Mouse (Mus musculus) MEL (cell line): ENCODE results near the gene Kiss1r. TPM values are rescaled to one million over a fixed set of nuclear protein-coding genes. Genes with fewer than 3 reads are reported as not detected.
A peak's percentile ranks its signal among the peaks of the same experiment; 100 is the strongest.

Experiments used
- DNase-seq: peaks from one replicate; pipeline ENCODE4 v3.0.0; 2011; ENCODE audit warnings: low read depth, low spot score
- H3K27ac ChIP-seq: 2 replicates; pipeline ENCODE4 v1.5.1; 2012; ENCODE audit warnings: low read depth, mild to moderate bottlenecking, control low read depth, low read length, moderate library complexity; ENCODE audit not compliant: control insufficient read depth
- H3K27me3 ChIP-seq, 2 experiments: fragments of 150-350 bp in 1 of 2; sonication (generic) in 1 of 2; 2 replicates each; pipeline ENCODE4 v1.6.1; 2012; ENCODE audit warnings: low read length in 2 of 2, mild to moderate bottlenecking in 2 of 2, improper control_type of control experiment in 1 of 2, moderate library complexity in 1 of 2; ENCODE audit not compliant: insufficient read depth in 2 of 2, control insufficient read depth in 1 of 2
- H3K36me3 ChIP-seq, 2 experiments: 2 replicates each; pipeline ENCODE4 v1.6.1; 2012 to 2014; ENCODE audit warnings: low read length in 2 of 2, improper control_type of control experiment in 1 of 2, inconsistent platforms in 1 of 2, mild to moderate bottlenecking in 1 of 2; ENCODE audit not compliant: insufficient read depth in 2 of 2, control insufficient read depth in 1 of 2
- H3K4me1 ChIP-seq, 2 experiments: fragments of 150-350 bp in 1 of 2; sonication (generic) in 1 of 2; 2 replicates each; pipeline ENCODE4 v1.6.1; 2012; ENCODE audit warnings: low read length in 2 of 2, improper control_type of control experiment in 1 of 2, mild to moderate bottlenecking in 1 of 2; ENCODE audit not compliant: insufficient read depth in 2 of 2, control insufficient read depth in 1 of 2
- H3K4me3 ChIP-seq, 2 experiments: fragments of 150-350 bp in 1 of 2; sonication (generic) in 1 of 2; 2 replicates each; pipeline ENCODE4 v1.5.1; 2012; ENCODE audit warnings: low read depth in 2 of 2, low read length in 2 of 2, mild to moderate bottlenecking in 2 of 2, moderate library complexity in 2 of 2, control low read depth in 1 of 2, improper control_type of control experiment in 1 of 2; ENCODE audit not compliant: control insufficient read depth in 1 of 2, insufficient read depth in 1 of 2
- H3K79me2 ChIP-seq: 2 replicates; pipeline ENCODE4 v1.6.1; 2012; ENCODE audit warnings: mild to moderate bottlenecking, low read length, moderate library complexity; ENCODE audit not compliant: control insufficient read depth, poor library complexity, insufficient read depth
- H3K9ac ChIP-seq: 2 replicates; pipeline ENCODE4 v1.6.1; 2012; ENCODE audit warnings: low read depth, mild to moderate bottlenecking, control low read depth, low read length, moderate library complexity; ENCODE audit not compliant: control insufficient read depth, poor library complexity, severe bottlenecking
- H3K9me3 ChIP-seq: fragments of 150-350 bp; sonication (generic); replicated peaks from 2 replicates; pipeline ENCODE4 v1.6.1; 2012; ENCODE audit warnings: mild to moderate bottlenecking, low read length, improper control_type of control experiment, moderate library complexity; ENCODE audit not compliant: insufficient read depth
- CHD1 ChIP-seq: IDR thresholded peaks from 2 replicates; pipeline ENCODE4 v1.6.1; 2012; ENCODE audit warnings: low read depth, mild to moderate bottlenecking, inconsistent platforms, low read length, improper control_type of control experiment
- CHD2 ChIP-seq: IDR thresholded peaks from 2 replicates; pipeline ENCODE4 v1.6.1; 2011; ENCODE audit warnings: low read length, improper control_type of control experiment
- GABPA ChIP-seq: IDR thresholded peaks from 2 replicates; pipeline ENCODE4 v1.6.1; 2012; ENCODE audit warnings: low read depth, mild to moderate bottlenecking, inconsistent platforms, low read length, improper control_type of control experiment, moderate library complexity
- HCFC1 ChIP-seq: IDR thresholded peaks from 2 replicates; pipeline ENCODE4 v1.6.1; 2012; ENCODE audit warnings: low read depth, mild to moderate bottlenecking, inconsistent platforms, low read length, improper control_type of control experiment, moderate library complexity
- MAX ChIP-seq: IDR thresholded peaks from 2 replicates; pipeline ENCODE4 v1.6.1; 2011; ENCODE audit warnings: low read length, improper control_type of control experiment
- MEF2A ChIP-seq: IDR thresholded peaks from 2 replicates; pipeline ENCODE4 v1.6.1; 2014; ENCODE audit warnings: low read depth, mild to moderate bottlenecking, inconsistent platforms, low read length, improper control_type of control experiment; ENCODE audit not compliant: poor library complexity, insufficient replicate concordance, severe bottlenecking; ENCODE audit errors: extremely low read depth
- NELFE ChIP-seq: IDR thresholded peaks from 2 replicates; pipeline ENCODE4 v1.6.1; 2011; ENCODE audit warnings: low read depth, low read length, improper control_type of control experiment
- POLR2A ChIP-seq, 2 experiments: IDR thresholded peaks; 2 replicates each; pipeline ENCODE4 v1.6.1; 2011 to 2012; ENCODE audit warnings: low read length in 2 of 2, mild to moderate bottlenecking in 2 of 2, control low read depth in 1 of 2, improper control_type of control experiment in 1 of 2, low read depth in 1 of 2, moderate library complexity in 1 of 2; ENCODE audit not compliant: control insufficient read depth in 1 of 2, insufficient read depth in 1 of 2, poor library complexity in 1 of 2
- SIN3A ChIP-seq: IDR thresholded peaks from 2 replicates; pipeline ENCODE4 v1.6.1; 2012; ENCODE audit warnings: low read length, improper control_type of control experiment, inconsistent platforms
- UBTF ChIP-seq: IDR thresholded peaks from 2 replicates; pipeline ENCODE4 v1.6.1; 2012; ENCODE audit warnings: low read depth, mild to moderate bottlenecking, inconsistent platforms, low read length, improper control_type of control experiment, moderate library complexity, borderline replicate concordance; ENCODE audit not compliant: insufficient read depth
- USF2 ChIP-seq, 2 experiments: IDR thresholded peaks; 2 replicates each; pipeline ENCODE4 v1.6.1; 2011 to 2012; ENCODE audit warnings: improper control_type of control experiment in 2 of 2, low read length in 2 of 2, borderline replicate concordance in 1 of 2, inconsistent platforms in 1 of 2, low read depth in 1 of 2, mild to moderate bottlenecking in 1 of 2; ENCODE audit not compliant: insufficient read depth in 1 of 2
- ZC3H11A ChIP-seq: IDR thresholded peaks from 2 replicates; pipeline ENCODE4 v1.6.1; 2012; ENCODE audit warnings: low read depth, mild to moderate bottlenecking, inconsistent platforms, low read length, improper control_type of control experiment
- ZKSCAN1 ChIP-seq: IDR thresholded peaks from 2 replicates; pipeline ENCODE4 v1.6.1; 2012; ENCODE audit warnings: low read depth, mild to moderate bottlenecking, inconsistent platforms, low read length, improper control_type of control experiment, moderate library complexity
- polyA plus RNA-seq, 2 experiments: library from polyadenylated mRNA; stranded (reverse) in 1 of 2; unstranded in 1 of 2; fragments of >175 nt in 1 of 2; fragments of >200 nt in 1 of 2; gene quantifications; 2 replicates each; pipeline versions ENCODE4 v1.2.1 to v1.2.4; 2012; ENCODE audit warnings: low replicate concordance in 2 of 2, low read depth in 1 of 2; ENCODE audit not compliant: insufficient read length in 2 of 2, insufficient read depth in 1 of 2, missing spikeins in 1 of 2
- total RNA-seq: library from RNA; depleted of rRNA; stranded (reverse); fragments of 300-350 nt; gene quantifications from 2 replicates; pipeline ENCODE4 v1.2.3, GENCODE M21; 2012

The Kiss1r gene
- total and polyA plus RNA-seq, 3 experiments = 9.1 to 23.5 TPM; not detected in 1

GRCm38 (mm10) chr10:79920056-79920890 lies 3.5 kb downstream of the Kiss1r start:
- Histone ChIP-seq H3K4me1 (peaks cover 8% of the 10 kb centered on the region in 2 experiments), H3K79me2 (peaks cover 19% of the 10 kb centered on the region), H3K9me3 (no peaks in the 10 kb centered on the region), H3K9ac (no peak overlapping the region), H3K27me3 (no peaks in the 10 kb centered on the region), H3K36me3 (no peaks in the 10 kb centered on the region; a peak in 2 of 4 replicates), H3K27ac (no peak overlapping the region), H3K4me3 (no peak overlapping the region)
- no peak for DNase-seq
- no peak for TF ChIP-seq ZKSCAN1
- no peak for TF ChIP-seq UBTF
- TF ChIP-seq ZC3H11A = no peak
- no peak for TF ChIP-seq NELFE
- TF ChIP-seq MEF2A = no peak
- TF ChIP-seq HCFC1 = no peak
- TF ChIP-seq SIN3A = 0 out of 2 replicates have a peak, but pooled peaks have one; percentile 1

GRCm38 (mm10) chr10:79920958-79921535 lies 4.3 kb downstream of the Kiss1r start, which contains the start of gene R3hdm4:
Gene R3hdm4, minus strand, starts transcription at chr10:79921208.
- Histone ChIP-seq H3K4me1 (peaks cover 5 to 6% of the 10 kb centered on the region in 2 experiments), H3K36me3 (no peaks in the 10 kb centered on the region; a peak in 2 of 4 replicates)
- TF ChIP-seq USF2 (IDR thresholded peaks at IDR 0.05; ENCODE audit: borderline replicate concordance in 1 of 2, insufficient read depth in 1 of 2, low read depth in 1 of 2, low read length in 2 of 2) (no peak), MAX (no peak), HCFC1 (no peak), CHD1 (no peak), CHD2 (no peak), POLR2A (IDR thresholded peaks at IDR 0.05; ENCODE audit: control insufficient read depth in 1 of 2, insufficient read depth in 1 of 2, low read depth in 1 of 2, low read length in 2 of 2, poor library complexity in 1 of 2) (no peak), GABPA (no peak), NELFE (no peak)
- TF ChIP-seq, all 39 proteins: peak for 0
- Histone ChIP-seq H3K27ac (no peak within 1 kb of the TSS), H3K9ac (no peak within 1 kb of the TSS), H3K27me3 (no peaks in the 10 kb centered on the region), H3K9me3 (no peaks in the 10 kb centered on the region), H3K4me3 (no peak within 1 kb of the TSS), H3K79me2 (peaks cover 14% of the 10 kb centered on the region)
- no peak for DNase-seq
